Mouse (Mus musculus): Measurements from ENCODE around the gene Rasal1. TPM values are rescaled to one million over a fixed set of nuclear protein-coding genes. Genes with fewer than 3 reads are reported as not detected.
A peak's percentile ranks its signal among the peaks of the same experiment; 100 is the strongest.

The Rasal1 gene
- total RNA-seq, 2 experiments from 2014 or later = not detected

DNA sequence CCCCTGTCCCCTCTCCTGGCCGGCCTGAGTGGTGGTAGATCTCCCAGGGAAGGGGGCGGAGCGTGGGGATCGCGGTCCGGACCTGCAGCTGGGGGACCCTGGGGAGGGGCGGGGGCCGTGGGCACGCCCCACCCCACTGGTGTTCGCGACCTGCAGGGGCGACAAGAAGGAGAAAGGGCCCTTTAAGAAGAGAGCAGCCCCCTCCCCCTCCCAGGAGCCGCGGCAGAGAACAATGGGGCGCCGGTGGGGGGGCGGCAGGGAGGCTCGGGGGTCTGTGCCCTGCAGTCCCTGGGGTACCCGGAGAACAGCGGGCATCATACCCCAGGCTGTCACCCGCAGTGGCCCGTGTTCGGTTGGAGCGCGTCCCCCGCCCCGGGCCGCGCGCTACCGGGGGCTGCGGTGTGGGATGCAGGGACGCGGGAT lies 62.2 kb downstream of the Rasal1 start:
- no peak for DNase-seq
- intact Hi-C loops (cut with DNase I) = no loop called here

DNA sequence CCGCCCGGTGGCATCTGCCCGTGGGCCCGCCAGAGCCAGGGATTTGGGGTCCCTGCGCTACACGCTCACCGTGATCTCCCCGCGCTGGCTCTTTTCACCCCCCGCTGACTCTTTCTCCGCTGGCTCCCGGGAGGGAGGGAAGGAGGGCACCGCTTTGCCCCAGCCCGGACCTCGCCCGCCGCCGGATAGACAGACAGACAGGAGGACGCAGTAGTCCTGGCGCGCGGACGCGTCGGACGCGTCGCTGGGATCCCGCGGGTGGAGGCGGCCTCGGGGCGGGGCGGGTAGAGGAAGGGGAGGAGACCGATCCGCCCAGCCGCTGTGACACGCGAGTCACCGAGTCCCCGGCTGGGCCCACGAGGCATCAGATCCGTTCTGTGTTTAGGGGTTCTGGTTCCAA lies 62.8 kb downstream of the Rasal1 start:
- intact Hi-C loops (cut with DNase I) = no loop called here

DNA sequence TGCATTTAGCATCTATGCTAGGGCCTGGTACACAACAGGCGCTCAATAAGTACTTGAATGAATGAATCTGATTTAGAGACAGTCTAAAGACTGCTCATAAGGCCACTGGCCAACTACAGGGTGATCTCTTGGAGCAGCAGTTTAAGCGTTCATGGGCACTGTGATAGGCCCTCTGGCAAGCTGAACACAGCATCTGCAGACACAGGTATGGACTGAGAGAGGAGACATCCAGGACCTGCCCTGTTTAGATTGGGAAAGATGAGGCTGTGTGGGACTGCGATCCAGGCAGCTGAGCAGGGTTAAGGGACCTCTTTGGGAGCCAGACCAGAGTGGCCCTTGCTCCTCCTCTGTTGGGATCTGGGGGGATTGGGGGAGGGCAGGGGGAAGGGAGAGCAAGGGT lies 63.2 kb downstream of the Rasal1 start, which contains the start of gene Dtx1:
Gene Dtx1 (minus strand): TSS at position 101 of the 400 bp plus-strand sequence.
- intact Hi-C loops (cut with DNase I) = no loop called here
- no peak for DNase-seq

More for the DNA sequence above, 62.8 kb downstream of the Rasal1 start:
- DNase-seq = peak; percentile 23 to 32

DNA sequence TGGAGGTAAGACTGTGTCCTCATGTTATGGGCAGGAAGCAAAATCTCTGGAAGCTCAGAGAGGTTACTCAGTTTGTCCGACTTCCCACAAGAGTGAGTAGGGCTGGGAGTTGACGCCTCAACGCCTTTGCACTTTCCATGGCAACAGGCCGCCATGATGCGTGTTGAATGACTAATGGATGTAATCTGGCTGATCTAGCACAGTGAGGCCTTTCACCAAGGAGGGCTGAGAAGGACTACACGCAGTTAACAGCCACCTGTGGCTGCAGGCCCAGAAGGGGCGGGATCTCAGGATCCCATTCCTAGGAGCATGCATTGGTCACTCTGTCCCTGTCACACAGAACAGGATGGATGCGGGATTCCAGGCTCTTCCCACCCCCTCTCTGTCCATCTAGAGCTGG lies 64.1 kb downstream of the Rasal1 start:
- intact Hi-C loops (cut with DNase I) = no loop called here
- no peak for DNase-seq

DNA sequence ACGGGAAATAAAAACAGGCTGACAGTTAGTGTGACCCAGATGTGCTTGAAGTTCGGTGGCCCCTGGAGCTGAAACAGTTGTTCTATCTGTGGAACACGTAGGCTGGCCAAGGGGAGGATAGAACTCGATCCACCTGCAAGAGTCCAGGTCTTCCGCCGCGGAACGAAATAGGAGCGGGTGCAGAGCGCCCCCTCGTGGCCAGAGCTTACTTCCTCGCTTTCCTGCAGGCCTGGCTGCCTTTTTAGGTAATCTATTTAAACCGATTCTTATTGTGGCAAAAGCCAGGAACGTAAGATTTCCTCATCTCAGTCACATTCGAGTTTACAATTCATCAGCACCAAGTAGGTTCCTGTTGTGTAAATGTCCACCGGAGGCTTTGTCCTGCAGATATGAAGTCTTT lies 65.7 kb downstream of the Rasal1 start:
- DNase-seq = peak; percentile 49 to 72

DNA sequence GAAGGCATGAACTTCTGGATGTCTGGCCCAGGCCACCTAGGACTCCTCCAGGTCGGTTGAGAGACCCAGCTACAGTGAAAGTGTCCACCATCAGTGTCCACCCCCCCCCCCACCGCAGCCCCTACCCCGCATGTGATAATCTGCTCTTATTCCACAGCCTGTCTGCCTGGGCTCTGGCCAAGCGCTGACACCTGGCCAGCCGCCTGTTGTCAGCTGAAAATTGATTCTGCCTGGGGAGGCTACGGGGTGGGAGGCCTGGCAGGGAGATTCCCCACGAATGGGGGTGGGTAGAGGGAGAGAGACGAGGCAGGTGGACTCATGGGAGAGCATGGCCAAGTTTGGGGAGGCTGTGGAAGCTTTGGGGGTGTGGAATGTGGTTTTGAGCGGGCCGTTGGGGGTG lies 68.5 kb downstream of the Rasal1 start:
- intact Hi-C loops (cut with DNase I) = no loop called here

More for the DNA sequence above, 65.7 kb downstream of the Rasal1 start:
- intact Hi-C loops (cut with DNase I) = loop anchor here (1.0 kb wide), 1 partner anchor 35 kb away; no protein-coding TSS in a partner anchor

DNA sequence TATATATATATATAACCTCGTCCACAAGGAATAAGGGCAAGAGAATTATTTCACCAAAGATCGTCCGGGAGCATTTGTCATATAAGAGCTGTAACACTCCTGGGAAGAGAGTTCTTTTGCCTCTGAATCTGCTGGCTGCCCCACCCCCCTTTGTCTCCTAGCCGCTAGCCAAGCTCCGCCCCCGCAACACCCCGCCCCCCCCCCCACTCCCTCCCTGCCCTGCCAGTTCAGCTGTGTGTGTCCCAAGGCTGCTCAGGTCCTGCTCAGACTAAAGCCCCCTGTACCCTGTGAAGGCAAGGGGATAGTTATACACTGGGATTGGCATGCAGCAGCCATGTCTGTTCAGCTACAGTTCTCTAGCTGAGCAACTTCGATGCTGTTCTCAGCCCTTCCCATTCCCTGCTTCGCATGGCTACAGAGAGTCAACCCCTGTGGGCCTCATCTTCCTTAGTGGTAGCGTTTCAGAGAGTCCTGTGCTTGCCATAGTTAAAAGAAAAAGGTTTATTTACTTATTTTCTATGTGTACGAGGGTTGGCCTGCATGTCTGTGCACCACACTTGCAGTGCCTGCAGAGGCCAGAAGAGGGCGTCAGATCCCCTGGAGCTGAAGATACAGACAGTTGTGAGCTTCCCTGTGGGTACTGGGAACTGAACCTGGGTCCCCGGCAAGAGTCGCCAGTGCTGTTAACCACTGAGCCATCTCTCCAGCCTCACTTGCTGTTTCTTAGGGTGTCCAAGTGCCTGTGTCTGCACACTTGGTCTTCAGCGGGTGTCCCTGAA lies 70.2 kb downstream of the Rasal1 start:
- intact Hi-C loops (cut with DNase I) = no loop called here
- DNase-seq = no peak

More for the DNA sequence above, 68.5 kb downstream of the Rasal1 start:
- DNase-seq = no peak

DNA sequence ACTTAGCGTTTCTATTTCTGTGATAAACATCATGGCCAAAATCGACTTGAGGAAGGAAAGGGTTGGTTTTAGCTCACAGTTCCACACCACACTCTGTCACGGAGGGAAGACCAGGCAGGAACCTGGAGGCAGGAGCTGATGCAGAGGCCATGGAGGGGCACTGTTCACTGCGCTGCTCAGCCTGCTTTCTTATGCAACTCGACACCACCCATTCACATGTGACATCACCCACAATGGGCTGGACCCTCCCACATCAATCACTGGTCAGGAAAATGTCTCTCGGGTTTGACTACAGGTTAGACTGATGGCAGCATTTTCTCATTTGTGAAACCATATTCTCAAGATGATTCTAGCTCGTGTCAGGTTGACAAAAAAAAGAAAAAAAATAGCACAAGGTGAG lies 72.4 kb downstream of the Rasal1 start:
- no peak for DNase-seq
- intact Hi-C loops (cut with DNase I) = no loop called here

DNA sequence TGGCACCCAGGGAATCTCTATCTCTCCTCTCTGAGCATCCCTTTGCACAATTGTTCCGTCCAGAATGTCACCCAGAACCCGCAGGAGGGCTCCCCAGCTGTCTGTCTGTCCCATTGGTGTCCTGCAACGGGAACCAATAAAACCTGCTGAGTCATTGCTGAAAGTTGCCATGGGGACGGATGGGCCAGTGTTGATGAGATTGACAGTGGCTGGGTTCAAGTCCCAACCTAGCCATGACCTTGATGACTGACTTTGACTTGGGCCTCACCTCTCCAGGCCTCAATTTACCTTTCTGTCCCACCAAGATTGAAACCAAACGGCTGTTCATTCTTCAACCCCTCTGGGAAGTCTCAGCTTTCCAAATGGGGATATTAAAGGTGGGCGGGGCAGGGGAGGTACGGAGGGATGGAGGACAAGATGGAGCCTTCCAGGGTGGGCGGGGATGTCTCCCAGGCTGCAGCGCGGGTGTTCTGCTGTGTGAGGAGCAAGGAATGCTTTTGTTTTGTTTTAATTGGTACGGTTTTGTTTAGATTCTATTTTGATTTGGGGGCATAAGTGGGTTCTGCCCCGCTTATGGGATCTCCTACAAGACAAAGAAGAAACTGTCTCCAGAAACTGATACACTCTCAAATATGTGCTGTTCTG lies 77.3 kb downstream of the Rasal1 start:
- intact Hi-C loops (cut with DNase I) = no loop called here
- no peak for DNase-seq

Other genes with a start within 250 kb of the Rasal1 start
- not detected for gene Lhx5, start 217.1 kb upstream of the Rasal1 start, total RNA-seq (2021)
- 1 to 10 TPM; 8.3 to 9.1 TPM for gene Sdsl, start 176.0 kb upstream of the Rasal1 start, total RNA-seq (2021)
- gene Sds, start 172.3 kb upstream of the Rasal1 start, total RNA-seq (2021) = 1 to 10 TPM; 1.2 to 2.2 TPM
- 10 to 100 TPM; 37.3 to 49.8 TPM for gene Plbd2, start 145.2 kb upstream of the Rasal1 start, total RNA-seq (2021)
- 10 to 100 TPM; 12.5 to 13.9 TPM for gene Slc8b1, start 137.6 kb upstream of the Rasal1 start, total RNA-seq (2021)
- 10 to 100 TPM; 32.5 to 36.0 TPM for gene Tpcn1, start 60.1 kb upstream of the Rasal1 start, total RNA-seq (2021)
- gene Iqcd, start 59.8 kb upstream of the Rasal1 start, total RNA-seq (2021) = not detected
- 10 to 100 TPM; 15.0 to 17.1 TPM for gene Rita1, start 36.2 kb upstream of the Rasal1 start, total RNA-seq (2021)
- gene Ddx54, start 36.1 kb upstream of the Rasal1 start, total RNA-seq (2021) = 10 to 100 TPM; 22.2 to 24.3 TPM
- not detected for gene Cfap73, start 14.6 kb upstream of the Rasal1 start, total RNA-seq (2021)
- 1 to 10 TPM; 1.8 to 1.9 TPM for gene Dtx1, start 63.1 kb downstream of the Rasal1 start, total RNA-seq (2021)
- 1 to 10 TPM in 1 of 2 experiments, under 1 TPM in 1; 0.80 to 2.4 TPM for gene Oas2, start 101.0 kb downstream of the Rasal1 start, total RNA-seq (2021)
- under 1 TPM in 1 of 2 experiments, not detected in 1; 0.51 TPM for gene Oas3, start 128.8 kb downstream of the Rasal1 start, total RNA-seq (2021)
- gene Oas1e, start 146.7 kb downstream of the Rasal1 start, total RNA-seq (2021) = not detected
- gene Oas1c, start 163.7 kb downstream of the Rasal1 start, total RNA-seq (2021) = under 1 TPM; 0.62 to 0.89 TPM
- not detected for gene Oas1f, start 198.6 kb downstream of the Rasal1 start, total RNA-seq (2021)
- gene Oas1h, start 212.6 kb downstream of the Rasal1 start, total RNA-seq (2021) = not detected
- gene Oas1g, start 238.8 kb downstream of the Rasal1 start, total RNA-seq (2021) = under 1 TPM in 1 of 2 experiments, not detected in 1; 0.73 TPM

All from heart, postnatal 36 days (tissue).